22 mouse cellular contexts compared by ENCODE assay signal in the genomic region with DNA sequence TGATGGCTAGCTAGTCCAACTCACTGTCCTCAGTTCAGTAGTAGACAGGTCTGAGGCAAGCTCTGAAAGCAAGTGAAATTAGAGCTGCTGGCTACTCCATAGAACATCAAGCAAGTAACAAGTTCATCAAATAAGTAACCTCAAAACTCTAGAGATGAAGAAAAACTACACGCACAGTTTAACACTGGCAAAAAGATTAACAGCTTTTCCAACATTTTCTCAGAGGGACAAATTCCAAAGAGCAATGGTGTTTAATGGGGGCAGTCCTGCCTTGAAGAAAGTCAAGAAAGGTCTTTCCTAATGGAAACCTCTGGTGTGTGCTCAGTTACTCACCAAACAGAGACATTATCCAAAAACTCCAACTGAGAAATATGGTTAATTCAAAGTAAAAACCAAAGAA. TPM values are rescaled to one million over a fixed set of nuclear protein-coding genes. Genes with fewer than 3 reads are reported as not detected.
DNase-seq lines count a peak whose midpoint lies in the region; ATAC-seq and TF ChIP-seq lines count a peak whose summit lies in the region.
"Had no signal": no experiment of that assay in that cellular context is flagged by ENCODE, and none has a peak within 500 bp of the region (broad histone marks: within the 10 kb centered on the region; RNA-seq: fewer than 3 reads in every experiment).

No protein-coding gene starts in this region.

- no peak overlapping the region for H3K4me3 ChIP-seq in heart, embryonic 11.5 days (ENCODE audit: low read depth, low read length)
- H3K4me3 ChIP-seq in ES-Bruce4 (ENCODE audit: low read depth, low read length): no peak overlapping the region
- H3K4me3 ChIP-seq: embryonic facial prominence, embryonic 10.5 days; embryonic facial prominence, embryonic 12.5 days; forebrain, embryonic 13.5 days; forebrain, embryonic 15.5 days had no signal

- H3K9ac ChIP-seq in heart, embryonic 11.5 days (ENCODE audit: low read depth, low read length): no peak overlapping the region
- no peak overlapping the region for H3K9ac ChIP-seq in ES-Bruce4 (ENCODE audit: low read depth, poor library complexity, severe bottlenecking)
- H3K9ac ChIP-seq: embryonic facial prominence, embryonic 12.5 days; forebrain, embryonic 13.5 days; forebrain, embryonic 15.5 days; forebrain, postnatal 0 days had no signal

- peak; percentile 19 for DNase-seq in heart, adult 11 months
- DNase-seq in kidney, adult 9 months: peak; percentile 72
- DNase-seq in kidney, postnatal 14 days: no peak
- DNase-seq: adrenal gland, adult 2 months; adrenal gland, postnatal 10 days; adrenal gland, postnatal 36 days; B cell, adult 2 months; cerebellum, adult 11-12 months; cerebellum, adult 2 months; cerebellum, adult 9-10 months; cerebellum, postnatal 10 days; cerebellum, postnatal 25 days; forebrain, postnatal 0 days had no signal

- H3K4me1 ChIP-seq in heart, embryonic 11.5 days (ENCODE audit: control insufficient read depth, insufficient read depth, low read length): no peaks in the 10 kb centered on the region
- no peaks in the 10 kb centered on the region for H3K4me1 ChIP-seq in ES-Bruce4 (ENCODE audit: control insufficient read depth, insufficient read depth, low read length)
- H3K4me1 ChIP-seq: embryonic facial prominence, embryonic 10.5 days; embryonic facial prominence, embryonic 12.5 days; forebrain, embryonic 13.5 days; forebrain, embryonic 15.5 days had no signal

- 85% methylated on average over 1 of the region's 1 CpGs for WGBS in heart, embryonic 11.5 days (ENCODE audit: insufficient replicate concordance)

- TF ChIP-seq POLR2A in ES-Bruce4 (IDR thresholded peaks at IDR 0.05; ENCODE audit: insufficient read depth, low read length): no peak

- no peaks in the 10 kb centered on the region for H3K27me3 ChIP-seq in heart, embryonic 11.5 days (ENCODE audit: control insufficient read depth, insufficient read depth, low read length)
- H3K27me3 ChIP-seq in ES-Bruce4 (ENCODE audit: control insufficient read depth, insufficient read depth, low read length, poor library complexity, severe bottlenecking): no peaks in the 10 kb centered on the region
- H3K27me3 ChIP-seq: CH12.LX; embryonic facial prominence, embryonic 12.5 days; forebrain, embryonic 13.5 days; forebrain, embryonic 15.5 days had no signal

- peaks cover 43% of the 10 kb centered on the region for H3K36me3 ChIP-seq in heart, embryonic 11.5 days (ENCODE audit: control insufficient read depth, insufficient read depth, low read length)
- H3K36me3 ChIP-seq in ES-Bruce4 (ENCODE audit: control insufficient read depth, insufficient read depth, low read length, poor library complexity, severe bottlenecking): peaks cover 92% of the 10 kb centered on the region

- TF ChIP-seq CTCF in ES-Bruce4 (IDR thresholded peaks at IDR 0.05; ENCODE audit: low read depth, low read length): no peak

- no peak for ATAC-seq in heart, embryonic 11.5 days (replicated peaks; ENCODE audit: insufficient number of reproducible peaks, low FRiP score, low TSS enrichment)
- ATAC-seq: CD4-positive, CD25-positive, alpha-beta regulatory T cell, adult 4 months; forebrain, embryonic 13.5 days; forebrain, embryonic 15.5 days; forebrain, postnatal 0 days had no signal

- H3K9me3 ChIP-seq in heart, embryonic 11.5 days (replicated peaks; ENCODE audit: control insufficient read depth, low read length): no peaks in the 10 kb centered on the region
- H3K9me3 ChIP-seq in ES-Bruce4 (replicated peaks; ENCODE audit: control insufficient read depth, insufficient read depth, low read length, poor library complexity, severe bottlenecking): no peaks in the 10 kb centered on the region
- H3K9me3 ChIP-seq: embryonic facial prominence, embryonic 10.5 days; embryonic facial prominence, embryonic 12.5 days; forebrain, embryonic 13.5 days; forebrain, embryonic 15.5 days had no signal

- H3K27ac ChIP-seq in heart, embryonic 11.5 days (ENCODE audit: low read depth, low read length): no peak overlapping the region
- peak overlapping the region; percentile 64 for H3K27ac ChIP-seq in ES-Bruce4 (ENCODE audit: insufficient read depth, low read length)
- H3K27ac ChIP-seq: embryonic facial prominence, embryonic 10.5 days; embryonic facial prominence, embryonic 12.5 days; forebrain, embryonic 13.5 days; forebrain, embryonic 15.5 days had no signal

- no peak for TF ChIP-seq EP300 in ES-Bruce4 (IDR thresholded peaks at IDR 0.05; ENCODE audit: insufficient read depth, low read depth, low read length)

- H3K4me2 ChIP-seq in heart, embryonic 11.5 days: no peak overlapping the region
- H3K4me2 ChIP-seq: embryonic facial prominence, embryonic 12.5 days; forebrain, embryonic 13.5 days; forebrain, embryonic 15.5 days had no signal

RNA-seq across cellular contexts. Expression of a gene that starts 10.2 kb away (rescaled TPM):
- polyA plus RNA-seq in heart, embryonic 11.5 days (2014; fragmentation: Nextera tagmentation; extraction: Ambion mirVana): 84.9 and 93.0 TPM in 2 replicates
- 98.5 and 104 TPM in 2 replicates for polyA plus RNA-seq in ES-Bruce4 (2011; ENCODE audit: insufficient read depth, insufficient read length, low read depth, missing spikeins)

RNA-seq across cellular contexts. Expression of a gene that starts 21.6 kb away (rescaled TPM):
- polyA plus RNA-seq in heart, embryonic 11.5 days (2014; fragmentation: Nextera tagmentation; extraction: Ambion mirVana): 15.7 and 17.1 TPM in 2 replicates
- polyA plus RNA-seq in ES-Bruce4 (2011; ENCODE audit: insufficient read depth, insufficient read length, low read depth, missing spikeins): 206 and 226 TPM in 2 replicates

RNA-seq across cellular contexts. Expression of a gene that starts 36.0 kb away (rescaled TPM):
- polyA plus RNA-seq in heart, embryonic 11.5 days (2014; fragmentation: Nextera tagmentation; extraction: Ambion mirVana): not detected in 2 replicates
- not detected in 2 replicates for polyA plus RNA-seq in ES-Bruce4 (2011; ENCODE audit: insufficient read depth, insufficient read length, low read depth, missing spikeins)
- polyA plus RNA-seq: adrenal gland, adult 2 months; embryonic facial prominence, embryonic 10.5 days; forebrain, embryonic 11.5 days had no signal

Comparison
In these comparisons a context has a peak if more than half of its experiments do, and no peak if none do; other contexts are left out.
1. RNA of a gene that starts 21.6 kb away (polyA plus RNA-seq): 206 to 226 TPM in ES-Bruce4; 15.7 to 17.1 TPM in heart, embryonic 11.5 days; every median in the first group is over 10 times any median in the second.